Mouse (Mus musculus): Measurements from ENCODE around the gene Gm49394. TPM values are rescaled to one million over a fixed set of nuclear protein-coding genes. Genes with fewer than 3 reads are reported as not detected.

Gene Gm49394
- polyA plus RNA-seq, 1 experiment from 2014 or later = 0.11 TPM

MicroRNAs within 50 kb of the gene (microRNA counts, 519-probe panel; counts per million panel counts)
- microRNA mmu-miR-483 = 684 counts per million, percentile 72 among the panel's probes with 10 or more counts

Small RNA genes within 50 kb of the gene (microRNA-seq; reads per million reads assigned to microRNA genes)
- gene Mir483 = 6,054 reads per million, percentile 92 among the genes with 10 or more reads in this experiment

Other genes with a start within 250 kb of the Gm49394 start
- 0.25 TPM in 1 of 2 replicates, not detected in the other for gene Syt8, start 235.1 kb downstream of the Gm49394 start, polyA plus RNA-seq (2016; fragmentation: Nextera tagmentation; extraction: Ambion mirVana)
- gene Tnni2, start 228.1 kb downstream of the Gm49394 start, polyA plus RNA-seq (2016; fragmentation: Nextera tagmentation; extraction: Ambion mirVana) = 2.4 and 3.6 TPM in 2 replicates
- gene Lsp1, start 209.1 kb downstream of the Gm49394 start, polyA plus RNA-seq (2016; fragmentation: Nextera tagmentation; extraction: Ambion mirVana) = 28.7 and 31.1 TPM in 2 replicates
- gene Tnnt3, start 171.1 kb downstream of the Gm49394 start, polyA plus RNA-seq (2016; fragmentation: Nextera tagmentation; extraction: Ambion mirVana) = 1.6 and 1.7 TPM in 2 replicates
- 25.9 and 33.7 TPM in 2 replicates for gene Mrpl23, start 137.3 kb downstream of the Gm49394 start, polyA plus RNA-seq (2016; fragmentation: Nextera tagmentation; extraction: Ambion mirVana)
- 769 and 872 TPM in 2 replicates for gene Igf2, start 3.1 kb downstream of the Gm49394 start, polyA plus RNA-seq (2016; fragmentation: Nextera tagmentation; extraction: Ambion mirVana)
- not detected in 2 replicates for gene Ins2, start 73.4 kb upstream of the Gm49394 start, polyA plus RNA-seq (2016; fragmentation: Nextera tagmentation; extraction: Ambion mirVana)

Data from limb, embryonic 10.5 days (tissue).